Mouse (Mus musculus): ENCODE measurements at regions not wholly inside any gene's neighbourhood (a gene's known extent, or its start where the extent isn't known, plus 50 kb on each side); places are given as distances from the start of the nearest gene placed in this dataset.

DNA sequence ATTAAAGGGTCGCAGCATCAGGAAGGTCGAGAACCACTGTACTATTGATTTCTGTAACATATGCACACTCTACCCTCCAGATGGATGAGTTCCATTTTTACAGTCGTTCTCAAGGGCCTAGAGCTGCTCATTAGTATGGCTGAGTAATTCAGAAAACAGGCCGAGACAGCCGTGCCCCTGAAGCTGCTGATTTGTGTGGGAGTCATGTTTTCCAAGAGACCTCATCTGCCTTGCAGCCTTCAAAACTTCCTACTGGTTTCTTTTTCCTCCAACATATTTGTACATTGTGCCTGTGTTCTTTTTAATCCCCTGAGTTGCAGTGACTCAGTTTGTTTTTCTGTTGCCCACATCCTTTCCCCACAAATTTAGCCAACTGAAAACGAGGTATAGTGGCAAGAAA is 99.4 kb upstream of the Spred1 start:
- no peak for DNase-seq (ENCODE audit: extremely low read depth, low read depth, low spot score)

DNA sequence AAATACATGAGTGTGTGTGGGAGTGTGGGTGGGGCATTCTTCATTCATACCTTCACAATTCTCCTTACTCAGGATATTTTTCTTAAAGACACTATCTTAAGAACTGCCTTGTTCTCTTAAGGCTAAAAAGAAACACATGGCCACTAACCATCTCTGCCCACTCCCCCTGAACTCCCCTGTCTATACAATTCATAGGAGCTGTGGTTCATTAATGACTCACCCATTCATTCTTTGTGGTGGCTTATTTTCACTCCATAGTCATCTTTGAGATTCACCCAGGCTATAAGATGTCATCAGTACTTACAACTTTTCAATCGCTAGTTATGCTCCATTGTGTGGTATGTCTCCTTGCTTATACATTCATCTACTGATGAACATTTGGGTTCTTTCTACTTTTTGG is 97.7 kb upstream of the Spred1 start:
- DNase-seq (ENCODE audit: extremely low read depth, low read depth, low spot score) = no peak

- no peak for DNase-seq (ENCODE audit: extremely low read depth, low read depth, low spot score)
These were observed 94.1 kb upstream of the Spred1 start for GRCm38 (mm10) chr2:117027071-117027470.

GRCm38 (mm10) chr2:117028771-117029170 is 92.4 kb upstream of the Spred1 start:
- DNase-seq (ENCODE audit: extremely low read depth, low read depth, low spot score) = no peak

GRCm38 (mm10) chr2:117036197-117036872 is 84.8 kb upstream of the Spred1 start:
- DNase-seq (ENCODE audit: extremely low read depth, low read depth, low spot score) = no peak

- no peak for DNase-seq (ENCODE audit: extremely low read depth, low read depth, low spot score)
These were observed 81.0 kb upstream of the Spred1 start for GRCm38 (mm10) chr2:117040211-117040610.

- DNase-seq (ENCODE audit: extremely low read depth, low read depth, low spot score) = no peak
These were observed 77.3 kb upstream of the Spred1 start for GRCm38 (mm10) chr2:117043831-117044230.

DNA sequence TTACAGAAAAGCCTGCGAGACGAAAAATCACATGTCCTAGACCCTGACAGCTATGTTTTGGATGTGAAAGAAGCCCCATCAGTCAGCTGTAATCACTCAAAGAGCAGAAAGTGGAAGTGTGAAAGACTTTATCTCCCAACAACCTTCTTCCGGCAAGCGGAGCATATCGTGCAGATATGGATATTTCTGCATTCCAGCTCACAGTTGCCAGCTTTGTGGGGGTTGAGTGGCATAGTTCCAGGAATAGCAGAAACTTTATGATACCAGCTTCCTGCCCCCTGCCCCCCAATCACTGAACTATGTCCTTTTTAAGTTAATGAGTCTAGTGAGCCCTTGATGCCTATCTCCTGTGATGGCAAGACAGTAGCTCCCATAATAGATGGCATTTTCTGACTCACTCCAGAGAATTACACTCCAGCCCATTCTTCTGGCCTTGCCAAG is 72.9 kb upstream of the Spred1 start:
- no peak for DNase-seq (ENCODE audit: extremely low read depth, low read depth, low spot score)

- DNase-seq (ENCODE audit: extremely low read depth, low read depth, low spot score) = no peak
These were observed 71.1 kb upstream of the Spred1 start for GRCm38 (mm10) chr2:117050061-117050460.

GRCm38 (mm10) chr2:117064126-117064525 is 57.0 kb upstream of the Spred1 start:
- no peak for DNase-seq (ENCODE audit: extremely low read depth, low read depth, low spot score)

DNA sequence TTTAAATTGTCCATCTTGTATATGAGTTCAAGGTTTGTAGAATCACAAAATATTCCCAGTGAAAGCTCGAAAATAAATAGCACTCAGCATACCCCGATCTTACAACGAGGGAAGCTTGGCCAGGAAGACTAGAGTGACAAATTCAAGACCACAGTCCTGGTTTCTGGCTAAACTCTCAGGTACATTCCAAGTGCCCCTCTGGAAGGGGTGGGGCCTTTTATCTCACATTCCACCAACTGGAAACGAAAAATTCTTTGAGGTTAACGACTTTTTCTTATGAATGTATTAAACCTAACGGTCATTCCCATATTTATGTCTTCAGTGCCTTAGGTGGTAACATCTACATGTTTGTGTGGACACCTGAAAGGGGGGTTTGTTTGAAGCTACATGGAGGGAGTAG is 50.8 kb upstream of the Spred1 start:
- DNase-seq (ENCODE audit: extremely low read depth, low read depth, low spot score) = no peak

GRCm38 (mm10) chr2:117071098-117071497 is 50.1 kb upstream of the Spred1 start:
- DNase-seq (ENCODE audit: extremely low read depth, low read depth, low spot score) = no peak
